Mouse (Mus musculus) embryonic facial prominence, embryonic 11.5 days (tissue): ENCODE measurements around the gene Asxl1. TPM values are rescaled to one million over a fixed set of nuclear protein-coding genes. Genes with fewer than 3 reads are reported as not detected.

ENCODE experiments used
- ATAC-seq: fragments of 200-750 bp; cut with Nextera tagmentation; replicated peaks from 2 replicates; pipeline ENCODE4 v1.8.0; 2017; ENCODE audit warnings: low read depth; ENCODE audit not compliant: insufficient number of reproducible peaks, low FRiP score, low TSS enrichment
- DNase-seq: peaks from one replicate; pipeline ENCODE4 v3.0.0-alpha.2; 2015; ENCODE audit warnings: low spot score
- H3K27ac ChIP-seq: fragments of 300-500 bp; sonication (generic); replicated peaks from 2 replicates; pipeline ENCODE4 v1.5.1; 2014; ENCODE audit warnings: mild to moderate bottlenecking, low read depth, low read length, control low read depth
- H3K27me3 ChIP-seq: fragments of 300-500 bp; sonication (generic); 2 replicates; pipeline ENCODE4 v1.6.1; 2014; ENCODE audit warnings: mild to moderate bottlenecking, low read length, moderate library complexity, mixed read lengths; ENCODE audit not compliant: control insufficient read depth, insufficient read depth
- H3K36me3 ChIP-seq: fragments of 300-500 bp; sonication (generic); replicated peaks from 2 replicates; pipeline ENCODE4 v1.6.1; 2014; ENCODE audit warnings: low read depth, mild to moderate bottlenecking, low read length, moderate library complexity, mixed read lengths; ENCODE audit not compliant: control insufficient read depth, insufficient read depth
- H3K4me1 ChIP-seq: fragments of 300-500 bp; sonication (generic); 2 replicates; pipeline ENCODE4 v1.6.1; 2014; ENCODE audit warnings: low read length, mixed read lengths; ENCODE audit not compliant: control insufficient read depth, insufficient read depth
- H3K4me2 ChIP-seq: fragments of 300-500 bp; sonication (generic); 2 replicates; pipeline ENCODE4 v1.6.1; 2014; ENCODE audit warnings: low read depth, mild to moderate bottlenecking, control low read depth, low read length, moderate library complexity
- H3K4me3 ChIP-seq: fragments of 300-500 bp; sonication (generic); 2 replicates; pipeline ENCODE4 v1.5.1; 2014; ENCODE audit warnings: low read depth, low read length, control low read depth
- H3K9ac ChIP-seq: fragments of 300-500 bp; sonication (generic); replicated peaks from 2 replicates; pipeline ENCODE4 v1.6.1; 2014; ENCODE audit warnings: mild to moderate bottlenecking, control low read depth, low read length
- H3K9me3 ChIP-seq: fragments of 300-500 bp; sonication (generic); replicated peaks from 2 replicates; pipeline ENCODE4 v1.6.1; 2016; ENCODE audit warnings: mild to moderate bottlenecking, low read length, inconsistent platforms, mixed read lengths; ENCODE audit not compliant: control insufficient read depth
- WGBS: fragments of 180-500 bp; shearing (Covaris S2); extraction: QIAGEN DNeasy Blood & Tissue Kit; methylation state at CpG from one replicate; pipeline ENCODE4 v1.1.7; 2014; 5-methylcytosine and 5-hydroxymethylcytosine counted together
- polyA plus RNA-seq: library from polyadenylated mRNA; unstranded; fragments of >200 nt; fragmentation: Nextera tagmentation; extraction: Ambion mirVana; gene quantifications from 2 replicates; pipeline ENCODE4 v1.2.1, GENCODE M21; 2014

Asxl1 gene
- polyA plus RNA-seq, 1 experiment from 2014 or later, result 21.0 TPM

- H3K4me1 ChIP-seq, result no peaks in the 10 kb centered on the region
- H3K4me3 ChIP-seq, result no peak overlapping the region
- DNase-seq (no peak), ATAC-seq (no peak)
- no peak overlapping the region for H3K9ac ChIP-seq
- H3K9me3 ChIP-seq, result no peaks in the 10 kb centered on the region
- no peak overlapping the region for H3K27ac ChIP-seq
- WGBS, result 92% methylated on average over 6 of the region's 6 CpGs
- no peaks in the 10 kb centered on the region for H3K36me3 ChIP-seq
- no peaks in the 10 kb centered on the region for H3K27me3 ChIP-seq
- no peak overlapping the region for H3K4me2 ChIP-seq
These were observed 35.4 kb upstream of the Asxl1 start for GRCm38 (mm10) chr2:153310228-153310627.

- no peak overlapping the region for H3K9ac ChIP-seq
- no peaks in the 10 kb centered on the region for H3K27me3 ChIP-seq
- H3K36me3 ChIP-seq, result no peaks in the 10 kb centered on the region
- whole genome bisulfite sequencing, result 87% methylated on average over 9 of the region's 9 CpGs
- H3K9me3 ChIP-seq, result no peaks in the 10 kb centered on the region
- H3K4me3 ChIP-seq, result no peak overlapping the region
- no peak for ATAC-seq
- DNase-seq, result no peak
- H3K27ac ChIP-seq, result no peak overlapping the region
- H3K4me2 ChIP-seq, result no peak overlapping the region
- no peaks in the 10 kb centered on the region for H3K4me1 ChIP-seq
These were observed 32.7 kb upstream of the Asxl1 start for GRCm38 (mm10) chr2:153312884-153313283.

- Histone ChIP-seq H3K36me3 (peaks cover 8% of the 10 kb centered on the region), H3K9ac (no peak overlapping the region), H3K4me2 (no peak overlapping the region), H3K4me1 (no peaks in the 10 kb centered on the region), H3K27me3 (no peaks in the 10 kb centered on the region), H3K9me3 (no peaks in the 10 kb centered on the region), H3K4me3 (no peak overlapping the region), H3K27ac (no peak overlapping the region)
- no peak for ATAC-seq
- WGBS, result 93% methylated on average over 4 of the region's 4 CpGs
- no peak for DNase-seq
These were observed 27.2 kb upstream of the Asxl1 start for GRCm38 (mm10) chr2:153318408-153318807.

GRCm38 (mm10) chr2:153319036-153319643 is 26.5 kb upstream of the Asxl1 start:
- DNase-seq (no peak), ATAC-seq (no peak)
- Histone ChIP-seq H3K4me2 (no peak overlapping the region), H3K4me1 (no peaks in the 10 kb centered on the region), H3K36me3 (peaks cover 8% of the 10 kb centered on the region), H3K27me3 (no peaks in the 10 kb centered on the region), H3K4me3 (no peak overlapping the region), H3K27ac (no peak overlapping the region), H3K9ac (no peak overlapping the region), H3K9me3 (no peaks in the 10 kb centered on the region)
- 87% methylated on average over 8 of the region's 8 CpGs for WGBS

- H3K36me3 ChIP-seq, result peaks cover 3% of the 10 kb centered on the region; the same call in 1 of the 2 replicates
- ATAC-seq, result no peak
These were observed 19.8 kb upstream of the Asxl1 start for GRCm38 (mm10) chr2:153325706-153326376.

GRCm38 (mm10) chr2:153332271-153332670 is 13.4 kb upstream of the Asxl1 start:
- H3K36me3 ChIP-seq, result no peaks in the 10 kb centered on the region
- DNase-seq, result no peak
- no peak for ATAC-seq
- H3K9ac ChIP-seq, result no peak overlapping the region
- WGBS, result 92% methylated on average over 5 of the region's 5 CpGs
- H3K4me1 ChIP-seq, result no peaks in the 10 kb centered on the region
- H3K4me2 ChIP-seq, result no peak overlapping the region
- no peaks in the 10 kb centered on the region for H3K27me3 ChIP-seq
- H3K9me3 ChIP-seq, result no peaks in the 10 kb centered on the region
- no peak overlapping the region for H3K4me3 ChIP-seq
- H3K27ac ChIP-seq, result no peak overlapping the region

More at GRCm38 (mm10) chr2:153325706-153326376, 19.8 kb upstream of the Asxl1 start:
- Histone ChIP-seq H3K4me2 (no peak overlapping the region), H3K9me3 (no peaks in the 10 kb centered on the region), H3K27me3 (no peaks in the 10 kb centered on the region), H3K4me1 (no peaks in the 10 kb centered on the region), H3K9ac (no peak overlapping the region), H3K4me3 (no peak overlapping the region), H3K27ac (no peak overlapping the region)
- WGBS, result 80% methylated on average over 9 of the region's 9 CpGs
- no peak for DNase-seq

- WGBS, result 98% methylated on average over 3 of the region's 3 CpGs
- Histone ChIP-seq H3K36me3 (no peaks in the 10 kb centered on the region), H3K27ac (no peak overlapping the region), H3K9ac (no peak overlapping the region), H3K4me1 (no peaks in the 10 kb centered on the region), H3K4me2 (no peak overlapping the region), H3K9me3 (no peaks in the 10 kb centered on the region), H3K4me3 (no peak overlapping the region), H3K27me3 (no peaks in the 10 kb centered on the region)
- no peak for DNase-seq
- no peak for ATAC-seq
These were observed 12.6 kb upstream of the Asxl1 start for GRCm38 (mm10) chr2:153332981-153333380.

- no peaks in the 10 kb centered on the region for H3K27me3 ChIP-seq
- H3K27ac ChIP-seq, result no peak overlapping the region
- no peaks in the 10 kb centered on the region for H3K4me1 ChIP-seq
- no peaks in the 10 kb centered on the region for H3K36me3 ChIP-seq
- DNase-seq (no peak), ATAC-seq (no peak)
- no peak overlapping the region for H3K4me3 ChIP-seq
- no peaks in the 10 kb centered on the region for H3K9me3 ChIP-seq
- H3K4me2 ChIP-seq, result no peak overlapping the region
- no peak overlapping the region for H3K9ac ChIP-seq
- WGBS, result 88% methylated on average over 6 of the region's 6 CpGs
These were observed 11.8 kb upstream of the Asxl1 start for GRCm38 (mm10) chr2:153333822-153334232.
